Mouse (Mus musculus): ENCODE measurements around the gene Def6.

Def6 gene

DNA sequence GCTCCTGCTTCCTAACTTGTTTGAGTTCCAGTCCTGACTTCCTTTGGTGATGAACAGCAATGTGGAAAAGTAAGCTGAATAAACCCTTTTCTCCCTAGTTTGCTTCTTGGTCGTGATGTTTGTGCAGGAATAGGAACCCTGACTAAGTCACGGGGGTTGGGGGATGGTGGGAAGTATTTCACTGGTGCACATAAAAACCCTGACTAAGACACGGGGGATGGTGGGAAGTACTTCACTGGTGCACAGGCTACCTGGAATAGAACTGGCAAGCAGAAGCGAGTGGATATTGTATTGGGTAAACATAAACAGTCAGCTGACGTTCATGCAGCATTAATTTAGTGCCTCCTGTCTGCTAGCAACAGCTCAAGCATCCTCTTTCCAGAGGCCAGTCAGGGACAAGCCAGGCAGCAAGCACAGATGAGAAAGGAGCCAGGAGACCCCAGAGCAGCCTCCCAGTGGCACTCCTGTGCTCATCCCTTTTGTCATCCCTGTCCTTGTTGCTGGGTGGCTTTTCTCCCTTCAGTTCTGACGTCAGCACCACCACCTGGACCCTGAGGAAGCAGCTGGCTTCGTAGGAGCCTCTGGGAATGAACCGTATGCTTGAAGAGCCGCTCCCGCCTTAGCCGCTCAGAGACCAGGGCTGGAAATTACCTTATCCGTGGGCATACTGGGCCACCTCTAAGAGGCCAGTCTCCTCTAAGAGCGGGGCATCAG lies 55.8 kb downstream of the Def6 start:
- H3K4me1 ChIP-seq (replicated peaks; ENCODE audit: low read depth, low read length), result peaks cover 86% of the 10 kb centered on the region
- TF ChIP-seq NANOG (IDR thresholded peaks at IDR 0.05; ENCODE audit: borderline replicate concordance, low read length) (no peak), CTCF (conservative IDR thresholded peaks at IDR 0.05; ENCODE audit: low read length) (no peak), POU5F1 (IDR thresholded peaks at IDR 0.05; ENCODE audit: borderline replicate concordance, low read length) (no peak)
- H3K4me3 ChIP-seq (replicated peaks; ENCODE audit: low read length), result 0 out of 2 replicates have a peak overlapping the region, but pooled peaks have one; percentile 13
- no peaks in the 10 kb centered on the region for H3K36me3 ChIP-seq (ENCODE audit: insufficient read depth, low read length)
- H3K27me3 ChIP-seq (ENCODE audit: insufficient read depth, low read length), result no peaks in the 10 kb centered on the region
- no peaks in the 10 kb centered on the region for H3K9me3 ChIP-seq (ENCODE audit: low read length)

DNA sequence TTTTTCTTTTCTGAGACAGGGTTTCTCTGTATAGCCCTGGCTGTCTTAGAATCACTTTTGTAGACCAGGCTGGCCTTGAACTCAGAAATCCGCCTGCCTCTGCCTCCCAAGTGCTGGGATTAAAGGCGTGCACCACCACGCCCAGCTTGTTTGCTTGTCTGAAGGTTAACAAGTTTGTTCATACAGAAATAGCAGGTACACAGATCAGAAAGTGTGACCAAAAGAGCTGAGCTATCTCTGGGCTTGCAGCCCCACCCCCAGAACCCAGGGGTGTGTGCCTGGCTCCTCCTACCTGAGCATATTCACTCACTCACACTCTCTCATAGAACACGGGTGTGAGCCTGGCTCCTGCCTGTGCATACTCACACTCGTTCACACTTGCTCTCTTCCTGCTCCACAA lies 59.7 kb downstream of the Def6 start:
- H3K27me3 ChIP-seq (ENCODE audit: insufficient read depth, low read length), result no peaks in the 10 kb centered on the region
- no peaks in the 10 kb centered on the region for H3K9me3 ChIP-seq (ENCODE audit: low read length)
- peaks cover 2% of the 10 kb centered on the region; the same call in 1 of the 2 replicates for H3K36me3 ChIP-seq (ENCODE audit: insufficient read depth, low read length)
- no peak for TF ChIP-seq CTCF (conservative IDR thresholded peaks at IDR 0.05; ENCODE audit: low read length)
- TF ChIP-seq NANOG (IDR thresholded peaks at IDR 0.05; ENCODE audit: borderline replicate concordance, low read length), result no peak
- no peak for TF ChIP-seq POU5F1 (IDR thresholded peaks at IDR 0.05; ENCODE audit: borderline replicate concordance, low read length)
- H3K4me1 ChIP-seq (replicated peaks; ENCODE audit: low read depth, low read length), result peaks cover 85% of the 10 kb centered on the region
- H3K4me3 ChIP-seq (replicated peaks; ENCODE audit: low read length), result no peak overlapping the region

DNA sequence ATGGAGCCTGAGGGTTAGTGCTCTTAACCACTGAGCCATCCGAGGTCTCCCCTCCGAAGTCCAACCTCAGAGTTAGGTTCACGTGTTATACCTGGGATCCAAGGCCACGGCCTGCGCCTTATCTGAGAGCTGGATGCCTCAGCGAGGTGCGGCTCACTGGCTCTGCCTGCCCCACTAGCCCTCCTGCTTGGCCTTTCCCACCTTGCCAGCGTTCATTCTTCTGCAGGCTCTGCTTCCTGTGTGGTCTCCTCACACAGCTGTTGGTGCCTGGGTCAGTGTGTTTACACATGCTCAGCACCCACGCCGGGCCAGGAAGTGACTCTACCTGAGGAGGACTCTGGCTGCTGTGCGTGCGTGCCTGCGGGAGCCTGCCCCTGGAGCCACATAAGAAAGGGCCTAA lies 62.6 kb downstream of the Def6 start:
- TF ChIP-seq NANOG (IDR thresholded peaks at IDR 0.05; ENCODE audit: borderline replicate concordance, low read length) (no peak), POU5F1 (IDR thresholded peaks at IDR 0.05; ENCODE audit: borderline replicate concordance, low read length) (no peak), CTCF (conservative IDR thresholded peaks at IDR 0.05; ENCODE audit: low read length) (no peak)
- Histone ChIP-seq H3K9me3 (ENCODE audit: low read length) (no peaks in the 10 kb centered on the region), H3K27me3 (ENCODE audit: insufficient read depth, low read length) (no peaks in the 10 kb centered on the region)

DNA sequence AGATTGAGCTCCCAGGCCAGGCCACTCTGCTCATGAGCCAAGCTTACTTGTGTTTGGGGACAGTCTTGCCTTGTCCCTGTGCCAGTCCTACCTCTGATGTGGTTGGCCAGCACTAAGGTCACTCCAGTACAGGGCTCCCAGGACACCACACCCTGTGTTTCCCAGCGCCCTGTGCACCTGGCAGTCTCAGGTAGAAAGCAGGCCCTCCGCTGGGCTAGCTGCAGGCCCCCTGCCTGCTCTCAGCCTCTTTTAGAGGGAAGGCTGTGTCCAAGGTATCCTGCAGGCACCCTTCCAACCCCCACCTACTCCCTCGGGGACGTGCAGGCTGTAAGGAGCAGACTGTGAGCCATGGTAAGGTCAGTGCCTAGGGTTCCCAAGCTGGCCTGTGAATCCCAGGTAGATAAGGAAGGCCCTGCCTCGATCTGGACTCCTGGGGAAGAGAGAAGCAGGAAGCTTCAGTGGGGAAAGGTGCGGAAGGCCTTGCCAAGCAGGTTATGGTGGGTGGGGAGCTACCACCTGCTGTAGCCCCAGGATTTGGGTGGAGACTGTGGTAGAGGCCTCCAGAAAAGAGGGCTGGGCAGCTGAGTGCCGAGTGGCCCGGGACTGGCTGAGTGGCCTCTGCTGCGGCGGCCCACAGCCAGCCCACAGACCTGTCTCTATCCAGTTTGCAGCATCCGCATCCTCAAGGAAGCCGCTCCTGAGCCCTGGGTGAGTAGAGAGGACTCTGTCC lies 64.1 kb downstream of the Def6 start:
- Histone ChIP-seq H3K27me3 (ENCODE audit: insufficient read depth, low read length) (no peaks in the 10 kb centered on the region), H3K4me3 (replicated peaks; ENCODE audit: low read length) (0 out of 2 replicates have a peak overlapping the region, but pooled peaks have one; percentile 20), H3K4me1 (replicated peaks; ENCODE audit: low read depth, low read length) (peaks cover 71% of the 10 kb centered on the region), H3K36me3 (ENCODE audit: insufficient read depth, low read length) (peaks cover 11% of the 10 kb centered on the region), H3K9me3 (ENCODE audit: low read length) (no peaks in the 10 kb centered on the region)
- TF ChIP-seq POU5F1 (IDR thresholded peaks at IDR 0.05; ENCODE audit: borderline replicate concordance, low read length), result no peak
- TF ChIP-seq NANOG (IDR thresholded peaks at IDR 0.05; ENCODE audit: borderline replicate concordance, low read length), result no peak
- TF ChIP-seq CTCF (conservative IDR thresholded peaks at IDR 0.05; ENCODE audit: low read length), result no peak

More for the DNA sequence above, 62.6 kb downstream of the Def6 start:
- H3K36me3 ChIP-seq (ENCODE audit: insufficient read depth, low read length), result peaks cover 7% of the 10 kb centered on the region; the same call in 1 of the 2 replicates
- H3K4me1 ChIP-seq (replicated peaks; ENCODE audit: low read depth, low read length), result peaks cover 79% of the 10 kb centered on the region
- peak overlapping the region; percentile 60 for H3K4me3 ChIP-seq (replicated peaks; ENCODE audit: low read length)

DNA sequence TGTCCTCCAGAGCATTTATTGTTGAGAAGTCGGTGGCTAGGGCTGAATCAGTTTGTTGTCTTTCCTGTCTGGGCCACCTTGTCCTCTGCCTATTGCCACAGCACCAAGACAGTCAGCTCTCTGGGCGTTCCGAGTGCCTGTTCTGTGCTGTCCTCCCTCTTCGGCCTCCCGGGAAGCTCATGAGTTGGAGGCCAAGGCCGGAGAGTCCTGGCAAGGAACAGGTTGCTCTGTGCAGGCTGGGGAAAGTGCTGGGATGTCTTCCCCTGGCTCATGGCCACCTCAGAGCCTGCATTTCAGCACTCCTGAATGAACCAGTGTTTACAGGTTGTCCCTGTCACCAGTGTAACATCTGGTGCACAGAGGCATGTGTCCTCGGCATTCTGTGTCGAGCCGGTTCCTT lies 64.7 kb downstream of the Def6 start:
- Histone ChIP-seq H3K27me3 (ENCODE audit: insufficient read depth, low read length) (no peaks in the 10 kb centered on the region), H3K36me3 (ENCODE audit: insufficient read depth, low read length) (peaks cover 11% of the 10 kb centered on the region)
- TF ChIP-seq CTCF (conservative IDR thresholded peaks at IDR 0.05; ENCODE audit: low read length), result no peak
- no peak for TF ChIP-seq POU5F1 (IDR thresholded peaks at IDR 0.05; ENCODE audit: borderline replicate concordance, low read length)

DNA sequence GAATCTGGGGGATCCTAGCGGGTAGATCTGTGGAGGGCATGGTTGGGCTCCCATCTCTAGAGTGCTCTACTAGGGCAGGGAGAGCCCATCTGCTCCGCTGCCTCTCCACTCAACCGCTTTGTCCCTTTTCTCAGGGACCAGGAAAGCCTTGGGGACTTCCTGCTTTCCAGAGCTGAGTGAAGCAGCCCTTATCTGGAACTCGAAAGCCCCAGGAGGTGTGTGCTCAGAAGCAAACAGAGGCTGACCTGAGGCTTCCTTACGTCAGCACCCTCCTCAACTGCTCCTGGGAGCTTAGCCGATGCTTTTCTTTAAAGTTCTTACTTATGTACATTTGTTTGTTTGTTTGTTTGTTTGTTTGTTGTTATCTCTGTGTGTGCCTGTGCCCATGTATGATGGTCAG lies 65.3 kb downstream of the Def6 start:
- H3K27me3 ChIP-seq (ENCODE audit: insufficient read depth, low read length), result no peaks in the 10 kb centered on the region
- H3K9me3 ChIP-seq (ENCODE audit: low read length), result no peaks in the 10 kb centered on the region
- H3K36me3 ChIP-seq (ENCODE audit: insufficient read depth, low read length), result peaks cover 11% of the 10 kb centered on the region
- no peak overlapping the region for H3K4me3 ChIP-seq (replicated peaks; ENCODE audit: low read length)
- TF ChIP-seq NANOG (IDR thresholded peaks at IDR 0.05; ENCODE audit: borderline replicate concordance, low read length), result no peak
- no peak for TF ChIP-seq CTCF (conservative IDR thresholded peaks at IDR 0.05; ENCODE audit: low read length)
- TF ChIP-seq POU5F1 (IDR thresholded peaks at IDR 0.05; ENCODE audit: borderline replicate concordance, low read length), result no peak
- peaks cover 73% of the 10 kb centered on the region for H3K4me1 ChIP-seq (replicated peaks; ENCODE audit: low read depth, low read length)

More for the DNA sequence above, 64.7 kb downstream of the Def6 start:
- Histone ChIP-seq H3K4me3 (replicated peaks; ENCODE audit: low read length) (no peak overlapping the region), H3K9me3 (ENCODE audit: low read length) (no peaks in the 10 kb centered on the region), H3K4me1 (replicated peaks; ENCODE audit: low read depth, low read length) (peaks cover 73% of the 10 kb centered on the region)

DNA sequence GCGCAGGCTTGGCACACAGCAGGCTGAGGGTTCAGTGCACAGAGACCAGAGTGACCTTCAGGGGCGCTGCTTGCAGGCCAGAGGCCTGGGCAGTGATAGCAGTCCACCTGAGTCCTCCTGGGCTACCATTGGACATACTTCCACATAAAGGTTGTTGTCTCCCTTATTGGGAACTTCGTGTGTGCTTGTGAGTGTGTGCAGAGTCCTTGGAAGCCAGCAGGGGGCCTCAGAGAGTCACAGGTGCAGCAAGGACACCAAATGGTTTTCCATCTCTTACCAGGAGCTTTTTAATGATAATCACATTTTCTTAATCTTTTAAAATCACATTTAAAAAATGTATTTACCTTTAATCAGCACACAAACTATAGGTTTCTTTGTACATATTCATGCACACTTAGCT lies 67.2 kb downstream of the Def6 start:
- H3K9me3 ChIP-seq (ENCODE audit: low read length), result no peaks in the 10 kb centered on the region
- no peak for TF ChIP-seq NANOG (IDR thresholded peaks at IDR 0.05; ENCODE audit: borderline replicate concordance, low read length)
- TF ChIP-seq POU5F1 (IDR thresholded peaks at IDR 0.05; ENCODE audit: borderline replicate concordance, low read length), result no peak
- peak; percentile 82 for TF ChIP-seq CTCF (conservative IDR thresholded peaks at IDR 0.05; ENCODE audit: low read length)
- no peaks in the 10 kb centered on the region for H3K27me3 ChIP-seq (ENCODE audit: insufficient read depth, low read length)
- no peak overlapping the region for H3K4me3 ChIP-seq (replicated peaks; ENCODE audit: low read length)
- H3K4me1 ChIP-seq (replicated peaks; ENCODE audit: low read depth, low read length), result peaks cover 79% of the 10 kb centered on the region
- peaks cover 11% of the 10 kb centered on the region for H3K36me3 ChIP-seq (ENCODE audit: insufficient read depth, low read length)

DNA sequence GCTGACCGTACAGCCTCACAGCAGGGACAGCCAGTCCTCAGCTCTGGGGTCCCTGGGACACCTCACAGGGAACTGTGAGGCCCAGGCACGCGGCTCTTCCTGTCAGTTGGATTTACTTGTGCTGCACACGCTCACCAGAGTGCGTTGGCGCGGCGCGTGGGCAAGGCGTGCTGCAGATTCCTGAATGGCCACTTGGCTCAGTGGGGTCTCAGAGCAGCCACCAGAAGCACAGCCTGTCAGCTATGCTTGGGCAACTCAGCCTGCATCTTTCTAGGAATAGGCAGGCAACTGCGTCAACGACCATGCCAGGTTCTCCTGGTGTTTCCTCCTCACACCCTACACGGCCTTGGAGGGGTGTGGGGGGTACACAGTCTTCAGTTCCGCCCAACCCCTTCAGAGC lies 69.6 kb downstream of the Def6 start:
- Histone ChIP-seq H3K4me3 (replicated peaks; ENCODE audit: low read length) (no peak overlapping the region), H3K4me1 (replicated peaks; ENCODE audit: low read depth, low read length) (peaks cover 80% of the 10 kb centered on the region), H3K9me3 (ENCODE audit: low read length) (no peaks in the 10 kb centered on the region), H3K27me3 (ENCODE audit: insufficient read depth, low read length) (no peaks in the 10 kb centered on the region), H3K36me3 (ENCODE audit: insufficient read depth, low read length) (peaks cover 10% of the 10 kb centered on the region)
- no peak for TF ChIP-seq CTCF (conservative IDR thresholded peaks at IDR 0.05; ENCODE audit: low read length)
